Mouse (Mus musculus) CD4-positive, CD25-positive, alpha-beta regulatory T cell, adult 4 months (primary cell): ENCODE results near the gene Olfr998. TPM values are rescaled to one million over a fixed set of nuclear protein-coding genes. Genes with fewer than 3 reads are reported as not detected.
"Not testable (repeated sequence)": the region's sequence is repeated elsewhere in the genome, so short reads cannot be mapped to it uniquely, and the experiment has no call there.

Source experiments
- ATAC-seq: one replicate; pipeline ENCODE4 v1.8.0; 2017
- polyA plus RNA-seq, 2 experiments: library from polyadenylated mRNA; unstranded; fragments of 100-300 nt; shearing (Covaris generic); gene quantifications; one replicate each; pipeline ENCODE4 v1.2.1; 2017

The Olfr998 gene
- not detected for polyA plus RNA-seq

DNA sequence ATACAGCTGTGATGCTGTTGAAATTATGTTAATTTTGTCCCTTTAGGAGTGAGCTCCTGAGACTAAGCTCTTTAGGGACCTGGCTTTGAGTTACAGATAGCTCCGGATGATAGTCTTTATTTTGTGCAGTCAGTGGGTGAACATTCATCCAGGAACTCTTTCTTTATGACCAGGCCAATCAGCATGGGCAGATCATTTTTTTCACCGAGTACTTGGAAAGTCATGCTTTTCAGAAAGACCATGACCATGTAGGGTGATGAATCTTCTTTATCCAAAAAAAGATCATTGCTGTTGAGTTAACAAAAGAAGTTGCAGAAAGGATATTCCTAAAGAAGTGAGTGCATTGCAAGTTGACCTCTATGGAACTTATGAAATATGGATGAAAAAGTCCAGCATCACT lies at the start of gene Olfr998:
Olfr998 (plus strand) TSS at position 301 of the 400 bp plus-strand sequence.
- ATAC-seq = not testable (repeated sequence)

DNA sequence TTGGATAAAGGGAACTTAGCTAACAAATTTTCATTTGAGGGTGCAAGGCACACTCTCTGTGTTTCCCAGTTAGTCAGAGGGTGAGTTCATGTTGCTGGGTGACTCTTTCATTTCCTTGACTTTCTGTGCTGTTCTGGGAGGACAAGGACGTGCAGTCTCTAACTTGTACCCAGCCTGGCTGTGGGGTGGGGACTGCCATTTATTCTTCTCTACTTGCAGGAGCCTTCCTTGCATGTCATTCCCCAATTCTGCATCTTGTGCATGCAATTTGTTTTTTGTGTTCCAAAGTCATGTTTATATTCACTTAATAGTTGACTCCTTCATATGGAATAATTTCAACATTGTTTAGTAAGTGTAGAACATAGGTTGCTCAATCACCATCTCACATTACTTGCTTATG lies 33.9 kb upstream of the Olfr998 start:
- ATAC-seq = no peak

DNA sequence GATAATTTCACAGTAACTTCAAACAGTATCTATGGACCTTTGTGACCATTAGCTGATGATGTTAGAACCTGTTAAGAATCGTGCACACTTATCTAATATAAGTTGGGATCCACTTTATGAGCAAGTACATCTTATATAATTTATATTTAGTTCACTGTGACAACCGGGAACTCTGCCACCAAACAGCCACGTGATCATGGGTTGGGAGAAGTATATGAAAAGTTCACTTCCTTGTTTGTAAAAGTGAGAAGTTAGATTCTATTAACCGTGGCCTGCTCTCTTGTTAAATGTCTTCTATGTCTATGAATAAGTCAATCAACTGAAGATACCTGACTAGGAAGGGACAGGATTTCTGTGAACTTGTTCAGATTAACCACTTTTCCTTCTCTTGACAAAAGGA lies 28.5 kb upstream of the Olfr998 start:
- no peak for ATAC-seq

DNA sequence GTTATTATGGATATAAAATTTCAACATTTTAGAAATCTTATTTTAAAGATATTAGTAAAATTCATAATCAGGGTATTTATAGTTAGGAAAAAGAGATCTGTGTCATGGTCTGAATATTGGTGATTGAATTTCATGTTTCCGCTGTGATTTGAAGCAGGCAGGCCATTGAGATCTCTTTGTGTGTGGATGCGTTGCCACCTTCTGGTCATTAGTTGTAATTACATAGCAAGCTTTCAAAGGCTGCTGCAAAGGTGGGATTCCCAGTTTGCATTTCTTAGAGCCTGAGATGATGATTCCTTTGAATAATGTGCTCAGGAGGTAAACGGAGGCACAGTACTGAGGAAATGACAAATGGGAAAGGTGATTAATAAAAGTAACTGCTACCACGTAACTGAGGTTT lies 27.6 kb upstream of the Olfr998 start:
- no peak for ATAC-seq

DNA sequence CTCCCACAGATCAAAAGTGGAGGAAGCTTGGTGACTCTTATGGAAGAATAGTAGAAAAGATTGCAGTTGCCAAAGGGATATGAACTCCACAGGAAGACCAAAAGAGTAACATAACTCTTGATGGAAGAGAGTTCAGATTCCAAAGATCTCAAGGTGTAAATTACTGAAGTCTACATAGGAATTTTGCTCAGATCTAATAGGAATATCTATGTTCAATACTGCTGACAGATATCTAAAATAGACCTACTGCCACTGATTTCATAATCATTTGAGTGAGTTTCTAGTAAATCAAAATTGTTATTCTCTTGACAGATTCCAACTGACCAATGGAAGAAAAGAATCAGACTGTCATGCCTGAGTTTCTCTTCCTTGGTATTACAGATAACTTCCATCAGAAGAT lies 9.8 kb upstream of the Olfr998 start, which contains the start of gene Olfr996:
Olfr996 (plus strand) TSS at position 301 of the 400 bp plus-strand sequence.
- ATAC-seq = no peak

DNA sequence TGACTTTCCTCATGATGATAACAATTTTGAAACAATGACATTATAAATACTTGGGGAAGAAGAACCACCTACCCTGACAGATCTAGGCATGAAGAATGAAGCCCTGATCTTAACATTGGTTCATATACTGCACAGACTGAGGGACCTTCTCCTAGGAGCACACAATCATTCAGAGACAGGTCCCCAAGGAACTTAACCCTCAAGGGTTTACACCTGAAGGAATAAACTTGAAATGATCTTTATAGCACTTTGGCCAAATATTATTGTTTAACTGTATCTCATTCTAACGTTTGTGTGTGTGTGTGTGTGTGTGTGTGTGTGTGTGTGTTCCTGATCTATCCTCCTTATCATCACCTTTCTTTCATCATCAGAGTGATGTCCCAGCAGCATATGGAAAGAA lies 23.1 kb downstream of the Olfr998 start, which contains the start of gene Olfr1000:
Olfr1000 (minus strand) TSS at position 101 of the 400 bp plus-strand sequence.
- ATAC-seq = no peak

Other genes with a start within 250 kb of the Olfr998 start
- not detected for gene Olfr987, start 249.6 kb upstream of the Olfr998 start, polyA plus RNA-seq
- gene Olfr988, start 225.7 kb upstream of the Olfr998 start, polyA plus RNA-seq = not detected
- not detected for gene Olfr992, start 179.5 kb upstream of the Olfr998 start, polyA plus RNA-seq
- not detected for gene Olfr993, start 174.1 kb upstream of the Olfr998 start, polyA plus RNA-seq
- gene Olfr994, start 152.5 kb upstream of the Olfr998 start, polyA plus RNA-seq = not detected
- gene Olfr995, start 145.3 kb upstream of the Olfr998 start, polyA plus RNA-seq = not detected
- not detected for gene 4833423E24Rik, start 69.9 kb upstream of the Olfr998 start, polyA plus RNA-seq
- gene Olfr996, start 9.7 kb upstream of the Olfr998 start, polyA plus RNA-seq = not detected
- gene Olfr1000, start 23.0 kb downstream of the Olfr998 start, polyA plus RNA-seq = not detected
- gene Olfr1002, start 61.8 kb downstream of the Olfr998 start, polyA plus RNA-seq = not detected
- not detected for gene Olfr154, start 75.5 kb downstream of the Olfr998 start, polyA plus RNA-seq
- not detected for gene Olfr1006, start 89.8 kb downstream of the Olfr998 start, polyA plus RNA-seq
- gene Olfr1008, start 100.5 kb downstream of the Olfr998 start, polyA plus RNA-seq = not detected
- not detected for gene Olfr1009, start 126.5 kb downstream of the Olfr998 start, polyA plus RNA-seq
- gene Olfr1012, start 173.8 kb downstream of the Olfr998 start, polyA plus RNA-seq = not detected
- not detected for gene Olfr1013, start 178.2 kb downstream of the Olfr998 start, polyA plus RNA-seq
- not detected for gene Olfr1014, start 183.8 kb downstream of the Olfr998 start, polyA plus RNA-seq
- not detected for gene Olfr1015, start 193.1 kb downstream of the Olfr998 start, polyA plus RNA-seq
- not detected for gene Olfr1016, start 213.6 kb downstream of the Olfr998 start, polyA plus RNA-seq
- not detected for gene Olfr1018, start 229.5 kb downstream of the Olfr998 start, polyA plus RNA-seq